Mouse (Mus musculus) myocyte (in vitro differentiated cells): Measurements from ENCODE around the gene Zxdc.

Experiments
- CEBPB ChIP-seq: IDR thresholded peaks from 2 replicates; pipeline ENCODE4 v1.6.1; 2011; ENCODE audit warnings: mild to moderate bottlenecking, moderate library complexity; ENCODE audit not compliant: poor library complexity, insufficient read depth, severe bottlenecking
- E2F4 ChIP-seq: IDR thresholded peaks from one replicate; pipeline ENCODE4 v1.6.1; 2011; ENCODE audit warnings: mild to moderate bottlenecking, control low read depth, moderate library complexity; ENCODE audit not compliant: insufficient read depth
- MAX ChIP-seq: IDR thresholded peaks from one replicate; pipeline ENCODE4 v1.6.1; 2011; ENCODE audit warnings: low read depth, mild to moderate bottlenecking, control low read depth
- MYOD1 ChIP-seq, 3 experiments: IDR thresholded peaks; one replicate each; pipeline ENCODE4 v1.6.1; 2011; ENCODE audit warnings: control low read depth in 2 of 3, low read depth in 2 of 3, mild to moderate bottlenecking in 2 of 3, moderate library complexity in 1 of 3; ENCODE audit not compliant: insufficient read length in 2 of 3, control insufficient read depth in 1 of 3
- MYOG ChIP-seq, 3 experiments: IDR thresholded peaks; one replicate each; pipeline ENCODE4 v1.6.1; 2011; ENCODE audit warnings: control low read depth in 2 of 3, low read depth in 2 of 3, mild to moderate bottlenecking in 2 of 3; ENCODE audit not compliant: insufficient read length in 2 of 3, control insufficient read depth in 1 of 3, insufficient read depth in 1 of 3
- POLR2A ChIP-seq: IDR thresholded peaks from one replicate; pipeline ENCODE4 v1.6.1; 2011; ENCODE audit warnings: low read depth, mild to moderate bottlenecking, control low read depth, moderate library complexity; ENCODE audit not compliant: insufficient read length
- POLR2AphosphoS2 ChIP-seq: IDR thresholded peaks from one replicate; pipeline ENCODE4 v1.6.1; 2011; ENCODE audit warnings: low read depth, control low read depth; ENCODE audit not compliant: insufficient read length
- SRF ChIP-seq: IDR thresholded peaks from one replicate; pipeline ENCODE4 v1.6.1; 2011; ENCODE audit warnings: low read depth; ENCODE audit not compliant: control insufficient read depth, insufficient read length
- TCF12 ChIP-seq: IDR thresholded peaks from one replicate; pipeline ENCODE4 v1.6.1; 2011; ENCODE audit warnings: mild to moderate bottlenecking, control low read depth; ENCODE audit not compliant: poor library complexity, insufficient read depth, severe bottlenecking
- TCF3 ChIP-seq: IDR thresholded peaks from one replicate; pipeline ENCODE4 v1.6.1; 2011; ENCODE audit warnings: low read depth, control low read depth; ENCODE audit not compliant: insufficient read length
- USF1 ChIP-seq: IDR thresholded peaks from one replicate; pipeline ENCODE4 v1.6.1; 2011; ENCODE audit warnings: low read depth, mild to moderate bottlenecking, control low read depth, moderate library complexity

GRCm38 (mm10) chr6:90358142-90358541 lies 11.2 kb upstream of the Zxdc start:
- TF ChIP-seq USF1 (no peak), TCF3 (no peak), POLR2A (no peak), MAX (no peak), MYOD1 (IDR thresholded peaks at IDR 0.05; ENCODE audit: control insufficient read depth in 1 of 3, insufficient read length in 2 of 3, low read depth in 2 of 3) (no peak), MYOG (IDR thresholded peaks at IDR 0.05; ENCODE audit: control insufficient read depth in 1 of 3, insufficient read depth in 1 of 3, insufficient read length in 2 of 3, low read depth in 2 of 3) (no peak), CEBPB (no peak), TCF12 (no peak), SRF (no peak), POLR2AphosphoS2 (no peak), E2F4 (no peak)
